Mouse (Mus musculus) MEL (cell line): Measurements from ENCODE around the gene Strada. TPM values are rescaled to one million over a fixed set of nuclear protein-coding genes. Genes with fewer than 3 reads are reported as not detected.

Experiments
- DNase-seq: peaks from one replicate; pipeline ENCODE4 v3.0.0; 2011; ENCODE audit warnings: low read depth, low spot score
- H3K27ac ChIP-seq: 2 replicates; pipeline ENCODE4 v1.5.1; 2012; ENCODE audit warnings: low read depth, mild to moderate bottlenecking, control low read depth, low read length, moderate library complexity; ENCODE audit not compliant: control insufficient read depth
- H3K27me3 ChIP-seq, 2 experiments: fragments of 150-350 bp in 1 of 2; sonication (generic) in 1 of 2; 2 replicates each; pipeline ENCODE4 v1.6.1; 2012; ENCODE audit warnings: low read length in 2 of 2, mild to moderate bottlenecking in 2 of 2, improper control_type of control experiment in 1 of 2, moderate library complexity in 1 of 2; ENCODE audit not compliant: insufficient read depth in 2 of 2, control insufficient read depth in 1 of 2
- H3K36me3 ChIP-seq, 2 experiments: 2 replicates each; pipeline ENCODE4 v1.6.1; 2012 to 2014; ENCODE audit warnings: low read length in 2 of 2, improper control_type of control experiment in 1 of 2, inconsistent platforms in 1 of 2, mild to moderate bottlenecking in 1 of 2; ENCODE audit not compliant: insufficient read depth in 2 of 2, control insufficient read depth in 1 of 2
- H3K4me1 ChIP-seq, 2 experiments: fragments of 150-350 bp in 1 of 2; sonication (generic) in 1 of 2; 2 replicates each; pipeline ENCODE4 v1.6.1; 2012; ENCODE audit warnings: low read length in 2 of 2, improper control_type of control experiment in 1 of 2, mild to moderate bottlenecking in 1 of 2; ENCODE audit not compliant: insufficient read depth in 2 of 2, control insufficient read depth in 1 of 2
- H3K4me3 ChIP-seq, 2 experiments: fragments of 150-350 bp in 1 of 2; sonication (generic) in 1 of 2; 2 replicates each; pipeline ENCODE4 v1.5.1; 2012; ENCODE audit warnings: low read depth in 2 of 2, low read length in 2 of 2, mild to moderate bottlenecking in 2 of 2, moderate library complexity in 2 of 2, control low read depth in 1 of 2, improper control_type of control experiment in 1 of 2; ENCODE audit not compliant: control insufficient read depth in 1 of 2, insufficient read depth in 1 of 2
- H3K79me2 ChIP-seq: 2 replicates; pipeline ENCODE4 v1.6.1; 2012; ENCODE audit warnings: mild to moderate bottlenecking, low read length, moderate library complexity; ENCODE audit not compliant: control insufficient read depth, poor library complexity, insufficient read depth
- H3K9ac ChIP-seq: 2 replicates; pipeline ENCODE4 v1.6.1; 2012; ENCODE audit warnings: low read depth, mild to moderate bottlenecking, control low read depth, low read length, moderate library complexity; ENCODE audit not compliant: control insufficient read depth, poor library complexity, severe bottlenecking
- H3K9me3 ChIP-seq: fragments of 150-350 bp; sonication (generic); replicated peaks from 2 replicates; pipeline ENCODE4 v1.6.1; 2012; ENCODE audit warnings: mild to moderate bottlenecking, low read length, improper control_type of control experiment, moderate library complexity; ENCODE audit not compliant: insufficient read depth
- BHLHE40 ChIP-seq: IDR thresholded peaks from 2 replicates; pipeline ENCODE4 v1.6.1; 2012; ENCODE audit warnings: low read depth, mild to moderate bottlenecking, inconsistent platforms, low read length, improper control_type of control experiment, borderline replicate concordance
- CHD2 ChIP-seq: IDR thresholded peaks from 2 replicates; pipeline ENCODE4 v1.6.1; 2011; ENCODE audit warnings: low read length, improper control_type of control experiment
- CTCF ChIP-seq, 3 experiments: IDR thresholded peaks in 2 of 3; conservative IDR thresholded peaks in 1 of 3; 2 replicates each; pipeline ENCODE4 v1.5.1; 2011 to 2012; ENCODE audit warnings: low read length in 3 of 3, low read depth in 2 of 3, mild to moderate bottlenecking in 2 of 3, improper control_type of control experiment in 1 of 3, inconsistent platforms in 1 of 3, mixed read lengths in 1 of 3, moderate library complexity in 1 of 3; ENCODE audit not compliant: control insufficient read depth in 1 of 3, insufficient read depth in 1 of 3, poor library complexity in 1 of 3, severe bottlenecking in 1 of 3
- E2F4 ChIP-seq: IDR thresholded peaks from 2 replicates; pipeline ENCODE4 v1.6.1; 2011; ENCODE audit warnings: low read depth, low read length, improper control_type of control experiment, borderline replicate concordance
- ELF1 ChIP-seq: IDR thresholded peaks from 2 replicates; pipeline ENCODE4 v1.6.1; 2014; ENCODE audit warnings: low read depth, mild to moderate bottlenecking, inconsistent platforms, low read length, improper control_type of control experiment, moderate library complexity
- EP300 ChIP-seq, 2 experiments: IDR thresholded peaks; 2 replicates each; pipeline ENCODE4 v1.6.1; 2011; ENCODE audit warnings: improper control_type of control experiment in 2 of 2, low read length in 2 of 2, low read depth in 1 of 2, mild to moderate bottlenecking in 1 of 2
- HCFC1 ChIP-seq: IDR thresholded peaks from 2 replicates; pipeline ENCODE4 v1.6.1; 2012; ENCODE audit warnings: low read depth, mild to moderate bottlenecking, inconsistent platforms, low read length, improper control_type of control experiment, moderate library complexity
- MAFK ChIP-seq: IDR thresholded peaks from 2 replicates; pipeline ENCODE4 v1.6.1; 2011; ENCODE audit warnings: low read depth, mild to moderate bottlenecking, low read length, improper control_type of control experiment, borderline replicate concordance
- MAZ ChIP-seq: IDR thresholded peaks from 2 replicates; pipeline ENCODE4 v1.6.1; 2012; ENCODE audit warnings: low read depth, mild to moderate bottlenecking, inconsistent platforms, low read length, improper control_type of control experiment
- MXI1 ChIP-seq: IDR thresholded peaks from 2 replicates; pipeline ENCODE4 v1.6.1; 2011; ENCODE audit warnings: mild to moderate bottlenecking, low read depth, low read length, improper control_type of control experiment
- MYB ChIP-seq: IDR thresholded peaks from 2 replicates; pipeline ENCODE4 v1.6.1; 2011; ENCODE audit warnings: mild to moderate bottlenecking, low read depth, low read length, improper control_type of control experiment
- MYC ChIP-seq: IDR thresholded peaks from 2 replicates; pipeline ENCODE4 v1.6.1; 2011; ENCODE audit warnings: low read depth, mild to moderate bottlenecking, low read length, improper control_type of control experiment, moderate library complexity
- NRF1 ChIP-seq: IDR thresholded peaks from 2 replicates; pipeline ENCODE4 v1.6.1; 2014; ENCODE audit warnings: low read depth, mild to moderate bottlenecking, inconsistent platforms, low read length, improper control_type of control experiment, moderate library complexity; ENCODE audit not compliant: poor library complexity, insufficient read depth, severe bottlenecking
- RAD21 ChIP-seq: IDR thresholded peaks from 2 replicates; pipeline ENCODE4 v1.6.1; 2011; ENCODE audit warnings: mild to moderate bottlenecking, low read depth, low read length, improper control_type of control experiment
- SIN3A ChIP-seq: IDR thresholded peaks from 2 replicates; pipeline ENCODE4 v1.6.1; 2012; ENCODE audit warnings: low read length, improper control_type of control experiment, inconsistent platforms
- SMC3 ChIP-seq: IDR thresholded peaks from 2 replicates; pipeline ENCODE4 v1.6.1; 2011; ENCODE audit warnings: low read depth, low read length, improper control_type of control experiment
- TBP ChIP-seq: IDR thresholded peaks from 2 replicates; pipeline ENCODE4 v1.8.0; 2011; ENCODE audit warnings: low read depth, low read length, improper control_type of control experiment
- ZNF384 ChIP-seq: IDR thresholded peaks from 2 replicates; pipeline ENCODE4 v1.6.1; 2012; ENCODE audit warnings: low read depth, mild to moderate bottlenecking, inconsistent platforms, low read length, improper control_type of control experiment
- polyA plus RNA-seq, 2 experiments: library from polyadenylated mRNA; stranded (reverse) in 1 of 2; unstranded in 1 of 2; fragments of >175 nt in 1 of 2; fragments of >200 nt in 1 of 2; gene quantifications; 2 replicates each; pipeline versions ENCODE4 v1.2.1 to v1.2.4; 2012; ENCODE audit warnings: low replicate concordance in 2 of 2, low read depth in 1 of 2; ENCODE audit not compliant: insufficient read length in 2 of 2, insufficient read depth in 1 of 2, missing spikeins in 1 of 2
- total RNA-seq: library from RNA; depleted of rRNA; stranded (reverse); fragments of 300-350 nt; gene quantifications from 2 replicates; pipeline ENCODE4 v1.2.3, GENCODE M21; 2012

Gene Strada
- total and polyA plus RNA-seq, 3 experiments: 25.5 to 39.8 TPM; not detected in 1

GRCm38 (mm10) chr11:106173228-106173627, 28.7 kb downstream of the Strada start:
- no peak for TF ChIP-seq E2F4
- no peak for TF ChIP-seq TBP
- 0 out of 2 replicates have a peak, but pooled peaks have one; percentile 8 for TF ChIP-seq MXI1
- TF ChIP-seq MYB: no peak
- TF ChIP-seq EP300 (IDR thresholded peaks at IDR 0.05; ENCODE audit: low read depth in 1 of 2, low read length in 2 of 2): 0 out of 4 replicates have a peak, but pooled peaks of 1 of the 2 experiments have one; percentile 19
- TF ChIP-seq MAZ: no peak
- TF ChIP-seq SIN3A: no peak; the same call in 1 of the 2 replicates
- TF ChIP-seq HCFC1: no peak
- no peak for TF ChIP-seq CHD2
- TF ChIP-seq BHLHE40: no peak
- no peak for TF ChIP-seq ZNF384
- no peak for TF ChIP-seq MAFK
- 0 out of 2 replicates have a peak, but pooled peaks have one; percentile 13 for TF ChIP-seq MYC
- H3K36me3 ChIP-seq: peaks cover 0 to 33% of the 10 kb centered on the region in 2 experiments; a peak in 3 of 4 replicates

GRCm38 (mm10) chr11:106170807-106171206, 31.2 kb downstream of the Strada start:
- Histone ChIP-seq H3K27me3 (no peaks in the 10 kb centered on the region), H3K27ac (no peak overlapping the region), H3K4me1 (peaks cover 6 to 14% of the 10 kb centered on the region in 2 experiments; a peak in 3 of 4 replicates), H3K9me3 (no peaks in the 10 kb centered on the region), H3K36me3 (peaks cover 0 to 11% of the 10 kb centered on the region in 2 experiments; a peak in 2 of 4 replicates), H3K79me2 (no peaks in the 10 kb centered on the region), H3K4me3 (no peak overlapping the region), H3K9ac (no peak overlapping the region)
- TF ChIP-seq NRF1 (no peak), ELF1 (no peak), CTCF (IDR thresholded peaks at IDR 0.05 in 2 of 3, conservative IDR thresholded peaks at IDR 0.05 in 1 of 3; ENCODE audit: control insufficient read depth in 1 of 3, insufficient read depth in 1 of 3, low read depth in 2 of 3, low read length in 3 of 3, poor library complexity in 1 of 3, severe bottlenecking in 1 of 3) (peak; percentile 49 to 63 (median 52)), RAD21 (peak; percentile 53), CHD2 (no peak), SMC3 (peak; percentile 48)
- peak; percentile 50 for DNase-seq

More at GRCm38 (mm10) chr11:106173228-106173627, 28.7 kb downstream of the Strada start:
- Histone ChIP-seq H3K4me3 (no peak overlapping the region), H3K9ac (no peak overlapping the region), H3K9me3 (no peaks in the 10 kb centered on the region), H3K79me2 (no peaks in the 10 kb centered on the region), H3K27ac (0 out of 2 replicates have a peak overlapping the region, but pooled peaks have one; percentile 26), H3K27me3 (no peaks in the 10 kb centered on the region), H3K4me1 (peaks cover 17 to 33% of the 10 kb centered on the region in 2 experiments)
- DNase-seq: peak; percentile 67
